In the genomic region with DNA sequence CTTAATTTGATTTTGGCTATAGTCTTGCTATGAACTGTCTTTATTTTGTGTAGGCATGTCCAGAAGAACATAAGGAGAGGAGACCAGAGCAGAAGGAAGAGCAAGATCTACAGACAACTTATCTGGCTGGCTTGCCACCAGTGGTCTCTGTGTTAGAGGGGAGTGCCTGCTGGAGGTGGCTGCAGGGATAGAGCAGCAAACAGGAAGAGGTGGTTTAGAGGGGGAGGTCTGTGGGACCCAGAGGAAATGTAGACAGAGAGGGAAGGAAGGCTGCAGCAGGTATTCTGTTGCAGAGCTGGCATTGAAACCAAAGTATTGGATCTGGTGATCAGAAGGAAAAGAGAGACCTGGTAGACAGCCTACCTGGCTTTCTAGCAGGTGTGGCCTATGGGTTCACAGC, we compare ENCODE assay signal across 21 mouse cellular contexts.
DNase-seq lines count a peak whose midpoint lies in the region; ATAC-seq lines count a peak whose summit lies in the region.
"Had no signal": no experiment of that assay in that cellular context is flagged by ENCODE, and none has a peak within 500 bp of the region (broad histone marks: within the 10 kb centered on the region; RNA-seq: fewer than 3 reads in every experiment).

No protein-coding gene starts in this region.

- no peak overlapping the region for H3K27ac ChIP-seq in liver, embryonic 11.5 days (ENCODE audit: low read depth, low read length)
- H3K27ac ChIP-seq: embryonic facial prominence, embryonic 13.5 days; embryonic facial prominence, embryonic 15.5 days; forebrain, embryonic 10.5 days; forebrain, embryonic 12.5 days had no signal

- H3K4me2 ChIP-seq in liver, embryonic 11.5 days = no peak overlapping the region
- H3K4me2 ChIP-seq: embryonic facial prominence, embryonic 13.5 days; embryonic facial prominence, embryonic 15.5 days; forebrain, embryonic 12.5 days had no signal

- no peak for DNase-seq in T-cell, adult 2 months (ENCODE audit: low spot score)
- no peak for DNase-seq in liver, embryonic 11.5 days (ENCODE audit: low spot score)
- DNase-seq: adrenal gland, adult 2 months; adrenal gland, postnatal 10 days; adrenal gland, postnatal 25 days; cerebellum, adult 11 months; cerebellum, adult 2 months; cerebellum, adult 9-10 months; cerebellum, postnatal 10 days; cerebellum, postnatal 25 days; embryo, embryonic 11 days had no signal

- peak; percentile 93 for ATAC-seq in common myeloid progenitor, adult 5-6 weeks (replicated peaks; ENCODE audit: low read depth, poor library complexity, severe bottlenecking)
- ATAC-seq in granulocyte monocyte progenitor cell, adult 5-6 weeks (replicated peaks; ENCODE audit: poor library complexity, severe bottlenecking) = peak; percentile 55
- ATAC-seq in megakaryocyte progenitor cell, adult 5-6 weeks (replicated peaks; ENCODE audit: poor library complexity) = peak; percentile 83
- ATAC-seq in liver, embryonic 11.5 days (replicated peaks; ENCODE audit: low FRiP score) = no peak
- ATAC-seq: forebrain, embryonic 14.5 days; forebrain, embryonic 16.5 days had no signal

- H3K36me3 ChIP-seq in liver, embryonic 11.5 days (ENCODE audit: control insufficient read depth, insufficient read depth, low read length) = no peaks in the 10 kb centered on the region
- H3K36me3 ChIP-seq: embryonic facial prominence, embryonic 13.5 days; embryonic facial prominence, embryonic 15.5 days; forebrain, embryonic 10.5 days; forebrain, embryonic 12.5 days had no signal

- H3K4me1 ChIP-seq in liver, embryonic 11.5 days (replicated peaks; ENCODE audit: control insufficient read depth, insufficient read depth, low read length) = no peaks in the 10 kb centered on the region
- H3K4me1 ChIP-seq: embryonic facial prominence, embryonic 13.5 days; embryonic facial prominence, embryonic 15.5 days; forebrain, embryonic 10.5 days; forebrain, embryonic 12.5 days had no signal

- H3K9ac ChIP-seq in liver, embryonic 11.5 days (ENCODE audit: low read depth, low read length) = no peak overlapping the region
- H3K9ac ChIP-seq: embryonic facial prominence, embryonic 13.5 days; embryonic facial prominence, embryonic 15.5 days; forebrain, embryonic 12.5 days had no signal

- H3K27me3 ChIP-seq in liver, embryonic 11.5 days (replicated peaks; ENCODE audit: control insufficient read depth, insufficient read depth, low read length) = no peaks in the 10 kb centered on the region
- H3K27me3 ChIP-seq: embryonic facial prominence, embryonic 13.5 days; embryonic facial prominence, embryonic 15.5 days; forebrain, embryonic 12.5 days had no signal

- no peaks in the 10 kb centered on the region for H3K9me3 ChIP-seq in liver, embryonic 11.5 days (ENCODE audit: control insufficient read depth, low read length)
- H3K9me3 ChIP-seq: embryonic facial prominence, embryonic 13.5 days; embryonic facial prominence, embryonic 15.5 days; forebrain, embryonic 10.5 days; forebrain, embryonic 12.5 days had no signal

- H3K4me3 ChIP-seq in liver, embryonic 11.5 days (ENCODE audit: low read depth, low read length) = no peak overlapping the region
- H3K4me3 ChIP-seq: embryonic facial prominence, embryonic 13.5 days; embryonic facial prominence, embryonic 15.5 days; erythroblast, embryonic 14.5 days; forebrain, embryonic 10.5 days; forebrain, embryonic 12.5 days had no signal
